ENCODE assay signal across 8 mouse cellular contexts in genomic region chr1:193449394-193450103, GRCm38 (mm10).
DNase-seq lines count a peak whose midpoint lies in the region; ATAC-seq and TF ChIP-seq lines count a peak whose summit lies in the region.

No protein-coding gene starts in this region.

- ATAC-seq in liver, embryonic 12.5 days = no peak
- ATAC-seq in hindbrain, postnatal 0 days = peak; percentile 54; the same call in 1 of the 2 replicates
- peak; percentile 71; the same call in 1 of the 2 replicates for ATAC-seq in midbrain, embryonic 12.5 days (ENCODE audit: low FRiP score, low read depth)

- H3K27ac ChIP-seq in liver, adult 2 months (replicated peaks; ENCODE audit: insufficient read depth, low read depth, low read length) = no peak overlapping the region
- no peak overlapping the region for H3K27ac ChIP-seq in liver, embryonic 12.5 days
- peak overlapping the region; percentile 48 for H3K27ac ChIP-seq in hindbrain, postnatal 0 days
- peak overlapping the region; percentile 60 for H3K27ac ChIP-seq in midbrain, embryonic 12.5 days (replicated peaks)

- H3K79me2 ChIP-seq in liver, adult 2 months (ENCODE audit: control insufficient read depth, insufficient read depth, low read length) = no peaks in the 10 kb centered on the region

- peaks cover 4% of the 10 kb centered on the region; the same call in 1 of the 2 replicates for H3K4me1 ChIP-seq in liver, adult 2 months (ENCODE audit: control insufficient read depth, insufficient read depth, low read length)
- H3K4me1 ChIP-seq in liver, embryonic 12.5 days = no peaks in the 10 kb centered on the region
- peaks cover 7% of the 10 kb centered on the region for H3K4me1 ChIP-seq in hindbrain, postnatal 0 days (ENCODE audit: insufficient read depth, low read length)
- peaks cover 19% of the 10 kb centered on the region for H3K4me1 ChIP-seq in midbrain, embryonic 12.5 days

- no peaks in the 10 kb centered on the region for H3K9me3 ChIP-seq in liver, embryonic 12.5 days (replicated peaks)
- no peaks in the 10 kb centered on the region for H3K9me3 ChIP-seq in hindbrain, postnatal 0 days (ENCODE audit: low read length)
- H3K9me3 ChIP-seq in midbrain, embryonic 12.5 days = no peaks in the 10 kb centered on the region

- TF ChIP-seq POLR2A in liver, adult 2 months (IDR thresholded peaks at IDR 0.05; ENCODE audit: extremely low read depth, insufficient read depth, low read length) = no peak

- no peaks in the 10 kb centered on the region for H3K27me3 ChIP-seq in liver, adult 2 months (ENCODE audit: control insufficient read depth, insufficient read depth, low read length)
- H3K27me3 ChIP-seq in liver, embryonic 12.5 days (replicated peaks) = no peaks in the 10 kb centered on the region
- H3K27me3 ChIP-seq in hindbrain, postnatal 0 days (ENCODE audit: insufficient read depth, low read length) = no peaks in the 10 kb centered on the region
- no peaks in the 10 kb centered on the region for H3K27me3 ChIP-seq in midbrain, embryonic 12.5 days

- 22% methylated on average over 7 of the region's 7 CpGs for WGBS in liver, adult 2 months
- WGBS in liver, embryonic 12.5 days (ENCODE audit: insufficient replicate concordance) = 13% methylated on average over 7 of the region's 7 CpGs
- WGBS in hindbrain, postnatal 0 days = 14% methylated on average over 7 of the region's 7 CpGs
- WGBS in midbrain, embryonic 12.5 days = 18% methylated on average over 7 of the region's 7 CpGs

- H3K36me3 ChIP-seq in liver, adult 2 months (ENCODE audit: control insufficient read depth, insufficient read depth, low read length) = no peaks in the 10 kb centered on the region
- H3K36me3 ChIP-seq in liver, embryonic 12.5 days = no peaks in the 10 kb centered on the region
- no peaks in the 10 kb centered on the region for H3K36me3 ChIP-seq in hindbrain, postnatal 0 days (ENCODE audit: insufficient read depth, low read length)
- H3K36me3 ChIP-seq in midbrain, embryonic 12.5 days = no peaks in the 10 kb centered on the region

- no peak overlapping the region for H3K4me2 ChIP-seq in liver, embryonic 12.5 days
- no peak overlapping the region for H3K4me2 ChIP-seq in hindbrain, postnatal 0 days (ENCODE audit: low read depth, low read length)
- H3K4me2 ChIP-seq in midbrain, embryonic 12.5 days (replicated peaks) = no peak overlapping the region

- H3K9ac ChIP-seq in liver, adult 2 months (ENCODE audit: low read depth, low read length) = no peak overlapping the region
- no peak overlapping the region for H3K9ac ChIP-seq in liver, embryonic 12.5 days
- H3K9ac ChIP-seq in hindbrain, postnatal 0 days (replicated peaks; ENCODE audit: low read length) = no peak overlapping the region
- H3K9ac ChIP-seq in midbrain, embryonic 12.5 days (replicated peaks) = no peak overlapping the region

- TF ChIP-seq CTCF in liver, adult 2 months (IDR thresholded peaks at IDR 0.05; ENCODE audit: low read depth, low read length) = peak; percentile 45
- peak; percentile 82 for TF ChIP-seq CTCF in hindbrain, postnatal 0 days (IDR thresholded peaks at IDR 0.05; ENCODE audit: low read depth)

- peak; percentile 54 for DNase-seq in liver, adult 2 months (ENCODE audit: extremely low read depth, low read depth, low spot score)
- peak; percentile 30 for DNase-seq in cerebellum, adult 8-10 months
- DNase-seq in frontal cortex, postnatal 10 days (ENCODE audit: low spot score in 2 of 2) = peak; percentile 27 to 39
- peak; percentile 89 for DNase-seq in hindbrain, postnatal 0 days (ENCODE audit: low spot score)
- peak; percentile 51 to 62 for DNase-seq in left cerebral cortex, postnatal 14 days (ENCODE audit: low spot score in 2 of 2)
- DNase-seq in telencephalon, adult 2 months (ENCODE audit: low read depth, low spot score) = peak; percentile 50

- no peak overlapping the region for H3K4me3 ChIP-seq in liver, adult 2 months (ENCODE audit: insufficient read depth, low read depth, low read length)
- H3K4me3 ChIP-seq in liver, embryonic 12.5 days = no peak overlapping the region
- no peak overlapping the region for H3K4me3 ChIP-seq in hindbrain, postnatal 0 days (ENCODE audit: low read length)
- no peak overlapping the region for H3K4me3 ChIP-seq in midbrain, embryonic 12.5 days

- intact Hi-C loops in left cerebral cortex, postnatal 14 days (cut with DNase I) = loop anchor here (5.0 to 10.0 kb wide), 3 partner anchors 138 to 1165 kb away; partner anchors contain the start of gene Plxna2

Comparison
In these comparisons a context has a peak if more than half of its experiments do, and no peak if none do; other contexts are left out.
1. DNase-seq: peak in every context shown above with its lines; median percentile 89 in hindbrain, postnatal 0 days; 56 in left cerebral cortex, postnatal 14 days; 54 in liver, adult 2 months; 50 in telencephalon, adult 2 months; 33 in frontal cortex, postnatal 10 days; 30 in cerebellum, adult 8-10 months.
2. H3K27ac ChIP-seq: peak in hindbrain, postnatal 0 days (single experiment) and midbrain, embryonic 12.5 days (single experiment); none in liver, adult 2 months (single experiment) and liver, embryonic 12.5 days (single experiment).